In the genomic region with DNA sequence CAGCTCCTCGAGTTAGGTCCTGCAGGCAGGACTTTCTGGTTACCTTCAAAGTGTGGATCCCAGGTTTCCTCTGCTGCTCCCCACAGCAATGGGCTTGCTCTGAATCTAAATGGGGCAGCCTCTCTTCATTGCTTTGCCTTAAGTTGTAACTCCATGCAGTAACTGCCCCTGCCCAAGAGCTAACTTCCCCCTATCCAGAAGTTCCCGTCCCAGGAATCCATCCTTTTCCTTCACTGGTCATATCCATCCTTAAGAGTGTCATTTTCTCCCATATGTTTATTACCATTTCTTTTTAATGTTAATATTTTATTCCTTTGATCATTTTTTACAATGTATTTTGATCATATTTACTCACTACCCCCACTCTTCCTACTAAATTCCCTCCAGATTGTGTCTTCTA, we compare ENCODE assay signal across 8 mouse cellular contexts. TPM values are rescaled to one million over a fixed set of nuclear protein-coding genes. Genes with fewer than 3 reads are reported as not detected.
DNase-seq lines count a peak whose midpoint lies in the region; ATAC-seq lines count a peak whose summit lies in the region.

Gda (minus strand) TSS at position 101 of the 400 bp plus-strand sequence.

- no peaks in the 10 kb centered on the region for H3K36me3 ChIP-seq in lung, embryonic 15.5 days
- H3K36me3 ChIP-seq in forebrain, embryonic 13.5 days (ENCODE audit: poor library complexity, severe bottlenecking): no peaks in the 10 kb centered on the region
- H3K36me3 ChIP-seq in intestine, embryonic 16.5 days (ENCODE audit: control insufficient read depth, insufficient read depth, low read length): no peaks in the 10 kb centered on the region
- no peaks in the 10 kb centered on the region for H3K36me3 ChIP-seq in midbrain, embryonic 10.5 days

- no peaks in the 10 kb centered on the region for H3K9me3 ChIP-seq in lung, embryonic 15.5 days
- H3K9me3 ChIP-seq in forebrain, embryonic 13.5 days (replicated peaks): no peaks in the 10 kb centered on the region
- no peaks in the 10 kb centered on the region for H3K9me3 ChIP-seq in intestine, embryonic 16.5 days (ENCODE audit: control insufficient read depth, low read length)
- peaks cover 3% of the 10 kb centered on the region; the same call in 1 of the 2 replicates for H3K9me3 ChIP-seq in midbrain, embryonic 10.5 days (replicated peaks)

- H3K9ac ChIP-seq in lung, embryonic 15.5 days: 0 out of 2 replicates have a peak within 1 kb of the TSS, but pooled peaks have one; percentile 22
- H3K9ac ChIP-seq in forebrain, embryonic 13.5 days: peak within 1 kb of the TSS; percentile 58
- peak within 1 kb of the TSS; percentile 76 for H3K9ac ChIP-seq in intestine, embryonic 16.5 days (ENCODE audit: low read depth, low read length)

- no peak for ATAC-seq in lung, embryonic 15.5 days (ENCODE audit: borderline replicate concordance, extremely low read depth, low FRiP score, low TSS enrichment)
- no peak for ATAC-seq in forebrain, embryonic 13.5 days
- no peak for ATAC-seq in intestine, embryonic 16.5 days

- H3K4me3 ChIP-seq in lung, embryonic 15.5 days: peak within 1 kb of the TSS; percentile 35
- H3K4me3 ChIP-seq in forebrain, embryonic 13.5 days: peak within 1 kb of the TSS; percentile 44
- peak within 1 kb of the TSS; percentile 63 for H3K4me3 ChIP-seq in intestine, embryonic 16.5 days (ENCODE audit: low read length)
- H3K4me3 ChIP-seq in midbrain, embryonic 10.5 days: peak within 1 kb of the TSS; percentile 62

- H3K4me2 ChIP-seq in lung, embryonic 15.5 days: peak within 1 kb of the TSS; percentile 82
- H3K4me2 ChIP-seq in forebrain, embryonic 13.5 days: peak within 1 kb of the TSS; percentile 79
- H3K4me2 ChIP-seq in intestine, embryonic 16.5 days (ENCODE audit: low read depth, low read length): peak within 1 kb of the TSS; percentile 85

- no peaks in the 10 kb centered on the region for H3K4me1 ChIP-seq in lung, embryonic 15.5 days
- peaks cover 10% of the 10 kb centered on the region for H3K4me1 ChIP-seq in forebrain, embryonic 13.5 days
- 0 out of 2 replicates have a peak, but pooled peaks cover 6% of the 10 kb centered on the region for H3K4me1 ChIP-seq in intestine, embryonic 16.5 days (ENCODE audit: control insufficient read depth, insufficient read depth, low read length)
- H3K4me1 ChIP-seq in midbrain, embryonic 10.5 days: peaks cover 10% of the 10 kb centered on the region

- H3K27ac ChIP-seq in lung, embryonic 15.5 days: no peak within 1 kb of the TSS
- H3K27ac ChIP-seq in forebrain, embryonic 13.5 days: no peak within 1 kb of the TSS
- H3K27ac ChIP-seq in intestine, embryonic 16.5 days (ENCODE audit: low read length): peak within 1 kb of the TSS; percentile 54; the same call in 1 of the 2 replicates
- H3K27ac ChIP-seq in midbrain, embryonic 10.5 days (replicated peaks): peak within 1 kb of the TSS; percentile 28; the same call in 1 of the 2 replicates

- no peak for DNase-seq in lung, postnatal 25 days (ENCODE audit: low spot score)
- no peak for DNase-seq in midbrain, embryonic 10.5 days (ENCODE audit: low spot score)
- no peak for DNase-seq in thymus, postnatal 4 days
- DNase-seq in kidney, adult 9 months: no peak
- DNase-seq in gastrocnemius, postnatal 10 days: no peak

- H3K27me3 ChIP-seq in lung, embryonic 15.5 days: peaks cover 26% of the 10 kb centered on the region
- peaks cover 21% of the 10 kb centered on the region for H3K27me3 ChIP-seq in forebrain, embryonic 13.5 days
- H3K27me3 ChIP-seq in intestine, embryonic 16.5 days (replicated peaks; ENCODE audit: control insufficient read depth, insufficient read depth, low read length): no peaks in the 10 kb centered on the region; the same call in 1 of the 2 replicates
- H3K27me3 ChIP-seq in midbrain, embryonic 10.5 days (ENCODE audit: low read depth, poor library complexity, severe bottlenecking): peaks cover 33% of the 10 kb centered on the region

- WGBS in lung, embryonic 15.5 days: 43% methylated on average over 2 of the region's 2 CpGs
- 81% methylated on average over 2 of the region's 2 CpGs for WGBS in forebrain, embryonic 13.5 days
- WGBS in intestine, embryonic 16.5 days: 57% methylated on average over 2 of the region's 2 CpGs
- WGBS in midbrain, embryonic 10.5 days: 70% methylated on average over 2 of the region's 2 CpGs

RNA-seq across cellular contexts. Expression of gene Gda, which starts in this region (rescaled TPM):
- 0.38 and 0.50 TPM in 2 replicates for polyA plus RNA-seq in lung, embryonic 15.5 days (2015; fragmentation: Nextera tagmentation; extraction: Ambion mirVana)
- polyA plus RNA-seq in forebrain, embryonic 13.5 days (2015; fragmentation: Nextera tagmentation; extraction: Ambion mirVana): 0.39 and 0.65 TPM in 2 replicates
- 17.0 and 20.3 TPM in 2 replicates for polyA plus RNA-seq in intestine, embryonic 16.5 days (2015; fragmentation: Nextera tagmentation; extraction: Ambion mirVana)
- not detected in 2 replicates for polyA plus RNA-seq in midbrain, embryonic 10.5 days (2016; fragmentation: Nextera tagmentation; extraction: Ambion mirVana)
- total RNA-seq in gastrocnemius, postnatal 10 days (2021): 1 to 10 TPM; 2.3 to 3.6 TPM

Comparison
In these comparisons a context has a peak if more than half of its experiments do, and no peak if none do; other contexts are left out.
1. RNA of gene Gda (polyA plus RNA-seq): 17.0 to 20.3 TPM in intestine, embryonic 16.5 days; 0.38 to 0.50 TPM in lung, embryonic 15.5 days, 0.39 to 0.65 TPM in forebrain, embryonic 13.5 days and not detected in midbrain, embryonic 10.5 days; every median in the first group is over 10 times any median in the second.
2. H3K27ac ChIP-seq: peak in intestine, embryonic 16.5 days (single experiment) and midbrain, embryonic 10.5 days (single experiment); none in lung, embryonic 15.5 days (single experiment) and forebrain, embryonic 13.5 days (single experiment).
3. H3K9ac ChIP-seq: peak in every context shown above with its lines; median percentile 76 in intestine, embryonic 16.5 days; 58 in forebrain, embryonic 13.5 days; 22 in lung, embryonic 15.5 days.
4. Peak in every context shown above with its lines, with median percentiles within 50 percentile points of each other: H3K4me2 ChIP-seq and H3K4me3 ChIP-seq.